Mouse (Mus musculus) frontal cortex, postnatal 25 days (tissue): ENCODE results near the gene Myom1.
A peak's percentile ranks its signal among the peaks of the same experiment; 100 is the strongest.
"Not testable (repeated sequence)": the region's sequence is repeated elsewhere in the genome, so short reads cannot be mapped to it uniquely, and the experiment has no call there.

ENCODE experiments used
- DNase-seq, 2 experiments: peaks; one replicate each; pipeline ENCODE4 v3.0.0; 2022; ENCODE audit warnings: low spot score in 2 of 2

The Myom1 gene

DNA sequence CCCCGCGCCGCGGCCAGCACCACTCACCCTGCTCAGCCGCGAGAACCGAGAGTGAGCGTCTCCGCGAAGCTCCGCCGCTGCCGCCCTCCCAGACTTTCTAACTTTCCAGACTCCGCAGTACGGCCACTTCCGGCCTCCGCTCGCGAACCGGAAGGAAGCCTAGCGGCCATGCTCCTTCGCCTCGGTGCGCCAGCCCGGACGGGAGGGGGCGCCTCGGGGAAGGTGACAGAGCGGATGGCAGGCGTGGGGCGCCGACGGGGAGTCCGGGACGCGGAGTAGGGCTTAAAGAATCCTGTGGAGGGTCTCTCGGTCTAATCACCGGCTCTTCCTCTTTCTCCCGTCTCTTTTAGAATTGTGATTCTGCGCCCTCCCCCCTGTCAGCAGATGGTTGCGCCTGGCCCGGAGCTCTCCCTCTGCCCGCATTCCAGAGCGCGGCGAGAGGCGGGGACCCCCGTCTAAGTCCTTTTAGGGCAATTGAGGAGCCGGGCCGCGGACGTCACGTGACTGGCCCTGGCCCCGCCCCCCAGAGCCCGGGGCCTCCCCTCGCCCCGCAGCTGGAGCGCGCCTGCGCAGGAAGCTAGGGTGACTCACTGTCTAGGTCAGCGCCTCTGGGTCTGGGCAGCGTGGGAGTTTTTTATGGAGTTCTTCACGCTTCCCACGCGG lies at the start of gene Myom1:
Myom1 (plus strand) TSS at position 553 of the 663 bp plus-strand sequence.
- peak; percentile 92 to 95 for DNase-seq

DNA sequence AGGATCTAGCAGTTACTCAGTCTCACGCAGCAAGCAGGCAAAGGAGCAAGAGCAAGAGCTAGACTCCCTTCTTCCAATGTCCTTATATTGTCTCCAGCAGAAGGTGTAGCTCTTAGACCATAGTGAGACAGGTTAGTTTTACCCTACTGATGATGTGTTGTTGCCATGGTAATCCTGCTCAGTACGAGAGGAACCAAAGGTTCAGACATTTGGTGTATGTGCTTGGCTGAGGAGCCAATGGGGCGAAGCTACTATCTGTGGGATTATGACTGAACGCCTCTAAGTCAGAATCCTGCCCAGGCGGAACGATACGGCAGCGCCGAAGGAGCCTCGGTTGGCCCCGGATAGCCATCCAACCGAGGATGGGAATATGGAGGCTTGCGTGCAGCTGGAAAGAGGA lies 38.9 kb upstream of the Myom1 start:
- DNase-seq, result peak; percentile 99 to 100

GRCm38 (mm10) chr17:70965281-70965680 lies 37.2 kb upstream of the Myom1 start:
- DNase-seq, result no peak

DNA sequence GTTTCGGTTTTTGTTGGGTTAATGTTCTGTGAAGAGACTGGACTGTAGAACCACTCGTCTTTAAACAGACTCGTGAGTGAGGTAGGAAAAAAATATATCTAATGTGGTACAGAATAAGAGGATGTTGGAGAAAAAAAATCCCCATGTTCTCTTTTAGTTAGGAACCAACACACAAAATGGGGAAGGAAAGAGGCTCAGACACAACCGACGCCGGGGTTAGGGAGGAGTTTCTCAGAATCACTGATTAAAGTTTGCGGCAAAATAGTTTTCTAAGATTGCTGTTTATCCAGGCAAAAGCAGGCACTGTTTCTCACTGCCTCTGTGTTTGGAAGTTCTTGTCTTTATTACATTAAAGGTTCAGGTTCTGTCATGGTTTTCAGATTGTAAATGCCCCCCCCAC lies 36.3 kb upstream of the Myom1 start:
- DNase-seq, result no peak

GRCm38 (mm10) chr17:70967191-70967590 lies 35.2 kb upstream of the Myom1 start:
- no peak for DNase-seq

DNA sequence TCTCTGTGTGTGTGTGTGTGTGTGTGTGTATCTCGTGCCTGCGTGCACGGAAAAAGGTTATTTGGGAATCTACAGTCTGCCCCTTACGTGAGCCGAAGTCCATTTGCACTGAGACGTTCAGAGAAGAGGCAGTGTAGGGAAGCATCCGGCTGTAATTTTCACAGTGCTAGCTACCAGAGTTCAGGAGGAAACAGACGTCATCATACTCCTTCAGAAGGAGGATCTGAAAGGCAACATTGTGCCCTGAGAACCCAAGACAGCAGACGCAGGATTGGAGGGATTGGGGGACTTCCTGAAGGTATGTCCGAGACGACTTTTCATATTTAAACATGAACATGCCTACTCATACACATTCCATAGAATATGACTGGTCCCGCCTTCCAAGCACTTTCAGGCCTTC lies 34.8 kb upstream of the Myom1 start:
- DNase-seq, result no peak

DNA sequence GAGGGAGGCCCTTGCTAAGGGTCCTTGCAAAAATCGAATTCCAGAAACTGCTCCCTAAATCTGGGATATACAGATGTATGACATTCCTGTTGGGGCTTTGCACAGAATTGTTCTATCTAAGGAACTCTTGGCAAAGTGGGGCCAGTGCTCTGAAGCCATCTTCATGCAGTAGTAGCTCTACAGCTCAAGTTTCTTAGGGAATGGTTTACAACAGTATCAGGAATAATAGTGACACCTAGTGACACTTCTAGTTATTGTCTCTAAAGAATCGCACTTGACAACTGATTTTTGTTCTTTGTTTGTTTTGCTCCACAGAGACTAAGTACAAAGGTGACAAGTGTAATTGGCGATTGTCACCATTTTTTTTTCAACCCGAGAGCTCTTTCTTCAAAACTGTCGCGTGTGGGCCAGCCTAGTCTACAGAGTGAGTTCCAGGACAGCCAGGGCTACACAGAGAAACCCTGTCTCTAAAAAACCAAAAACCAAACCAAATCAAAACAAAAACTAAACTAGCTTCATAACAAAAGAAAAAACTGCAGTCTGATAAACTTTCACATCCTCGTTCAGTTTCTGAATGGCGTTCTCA lies 33.7 kb upstream of the Myom1 start:
- no peak for DNase-seq

DNA sequence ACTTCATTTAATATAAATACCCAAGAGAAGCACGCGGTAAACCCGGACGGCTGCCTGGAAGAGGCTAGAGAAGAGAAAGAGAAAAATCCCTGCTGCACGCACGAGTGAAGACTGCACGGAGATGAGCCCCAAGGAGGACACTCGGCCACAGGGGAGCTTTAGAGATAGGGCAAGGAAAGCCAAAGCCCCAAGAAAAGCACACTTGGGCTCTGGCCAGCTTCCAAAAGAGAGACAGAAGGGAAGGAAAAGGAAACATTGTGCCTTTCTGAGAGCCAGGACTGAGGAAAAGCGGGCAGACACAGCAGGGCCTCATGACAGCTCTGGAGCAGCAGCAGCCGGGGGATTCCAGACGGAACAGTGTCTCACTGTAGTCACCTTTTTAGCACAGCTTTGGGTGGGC lies 31.2 kb upstream of the Myom1 start:
- no peak for DNase-seq

- no peak for DNase-seq
These were observed 29.0 kb upstream of the Myom1 start for GRCm38 (mm10) chr17:70973398-70973797.

GRCm38 (mm10) chr17:70974065-70974464 lies 28.4 kb upstream of the Myom1 start:
- not testable (repeated sequence) for DNase-seq

DNA sequence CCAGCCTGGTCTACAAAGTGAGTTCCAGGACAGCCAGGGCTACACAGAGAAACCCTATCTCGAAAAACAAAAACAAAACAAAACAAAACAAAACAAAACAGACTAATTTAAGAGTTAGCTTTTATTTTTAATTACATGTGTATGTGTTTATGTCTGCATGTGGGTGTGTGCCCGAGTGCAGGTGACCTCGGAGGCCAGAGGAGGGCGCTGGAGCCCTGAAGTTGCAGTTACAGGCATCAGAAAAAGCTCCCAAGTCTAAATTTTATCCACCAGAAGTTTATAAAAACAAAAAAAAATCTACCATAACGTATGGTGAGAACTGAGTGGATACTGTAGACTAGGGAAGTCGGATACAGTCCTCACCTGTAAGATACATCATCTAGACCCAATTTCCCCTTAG lies 24.6 kb upstream of the Myom1 start:
- no peak for DNase-seq

DNA sequence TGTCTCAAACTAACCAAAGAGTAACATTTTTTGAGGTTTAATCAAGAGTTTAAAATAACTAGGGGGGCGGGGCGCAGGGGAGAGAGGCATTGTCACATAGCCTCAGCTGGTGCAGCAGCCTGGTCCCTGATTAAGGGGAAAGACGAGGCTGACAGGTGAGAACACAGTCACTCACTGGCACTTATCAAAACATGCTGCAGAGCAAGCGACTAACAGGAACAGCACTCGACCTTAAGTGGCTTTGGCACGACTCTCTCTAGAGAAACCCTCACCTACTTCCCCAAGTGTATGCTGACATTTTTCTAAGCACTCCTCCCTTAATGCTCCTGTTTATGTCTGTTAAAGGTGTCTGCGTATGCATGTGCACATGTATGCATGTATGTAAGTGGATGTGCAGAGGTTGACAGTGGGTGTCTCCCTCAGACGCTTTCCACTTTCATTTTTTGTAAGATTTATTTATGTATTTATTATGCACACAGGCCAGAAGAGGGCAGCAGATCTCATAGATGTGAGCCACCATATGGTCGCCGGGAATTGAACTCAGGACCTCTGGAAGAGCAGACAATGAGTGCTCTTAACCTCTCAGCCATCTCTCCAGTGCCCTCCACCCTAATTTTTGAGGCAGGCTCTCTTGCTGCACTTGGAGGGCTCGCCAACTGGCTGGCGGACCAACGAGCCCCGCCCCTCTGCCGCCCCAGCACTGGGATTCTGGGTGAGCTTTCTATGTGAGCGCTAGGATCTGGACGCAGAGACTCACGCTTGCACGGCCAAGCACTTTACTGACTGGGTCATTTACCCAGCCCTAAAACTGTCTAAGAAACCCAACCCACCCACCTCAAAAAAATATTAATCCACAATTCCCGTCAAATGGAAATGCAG lies 22.8 kb upstream of the Myom1 start:
- DNase-seq, result no peak

GRCm38 (mm10) chr17:70985501-70986354 lies 16.7 kb upstream of the Myom1 start:
- DNase-seq, result no peak

- no peak for DNase-seq
These were observed 16.1 kb upstream of the Myom1 start for GRCm38 (mm10) chr17:70986355-70986740.

- no peak for DNase-seq
These were observed 15.4 kb upstream of the Myom1 start for GRCm38 (mm10) chr17:70986831-70987660.

GRCm38 (mm10) chr17:70988337-70988767 lies 14.1 kb upstream of the Myom1 start:
- no peak for DNase-seq

DNA sequence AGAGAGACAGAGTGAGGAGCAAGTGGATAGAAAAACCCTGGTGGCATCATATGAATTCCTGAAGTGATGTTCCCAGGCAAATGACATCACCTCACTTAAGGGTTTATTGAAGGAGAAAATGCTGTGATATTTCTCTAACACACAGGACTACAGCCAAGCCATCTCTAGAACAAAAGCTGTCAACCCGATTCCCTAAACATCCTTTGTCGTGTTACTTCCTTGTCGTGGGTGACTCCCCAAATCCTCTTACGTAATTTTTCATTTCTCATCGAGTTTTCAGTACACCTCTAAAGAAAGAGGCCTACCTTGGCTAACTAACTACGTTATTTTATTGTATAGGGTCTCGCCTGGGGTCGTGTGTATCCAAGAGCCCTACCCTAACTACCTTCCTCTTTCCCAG lies 13.0 kb upstream of the Myom1 start:
- DNase-seq, result no peak

DNA sequence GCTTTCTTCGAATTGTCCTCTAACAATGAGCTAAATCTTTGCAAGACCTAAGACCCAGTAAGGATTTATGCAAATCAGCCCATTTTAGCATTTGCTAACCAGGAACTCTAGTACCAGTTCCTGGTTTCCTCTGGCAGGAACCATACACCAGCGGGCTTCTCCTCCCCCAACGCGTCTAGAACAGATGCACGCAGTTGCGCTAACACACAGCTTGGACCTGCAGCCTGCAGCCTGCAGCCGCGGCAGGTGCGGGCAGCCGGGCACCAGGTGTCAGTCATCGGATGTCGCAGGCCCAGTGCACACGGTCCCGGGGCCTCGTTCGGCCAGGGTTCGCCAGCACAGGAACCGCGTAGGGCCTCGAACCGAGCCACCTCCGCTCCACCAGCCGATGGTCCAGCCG lies 12.4 kb upstream of the Myom1 start:
- DNase-seq, result no peak

GRCm38 (mm10) chr17:70990403-70991303 lies 11.8 kb upstream of the Myom1 start:
- DNase-seq, result peak; percentile 64 to 67
